Mouse (Mus musculus) kidney, postnatal 14 days (tissue): Measurements from ENCODE around the gene Mcts1.

Experiments used
- DNase-seq: peaks from one replicate; pipeline ENCODE4 v3.0.0; 2022; ENCODE audit warnings: mixed read lengths

Gene Mcts1

GRCm38 (mm10) chrX:38656206-38656883 lies 56.0 kb downstream of the Mcts1 start:
- DNase-seq, result no peak
